28 mouse cellular contexts compared by ENCODE assay signal in the genomic region with DNA sequence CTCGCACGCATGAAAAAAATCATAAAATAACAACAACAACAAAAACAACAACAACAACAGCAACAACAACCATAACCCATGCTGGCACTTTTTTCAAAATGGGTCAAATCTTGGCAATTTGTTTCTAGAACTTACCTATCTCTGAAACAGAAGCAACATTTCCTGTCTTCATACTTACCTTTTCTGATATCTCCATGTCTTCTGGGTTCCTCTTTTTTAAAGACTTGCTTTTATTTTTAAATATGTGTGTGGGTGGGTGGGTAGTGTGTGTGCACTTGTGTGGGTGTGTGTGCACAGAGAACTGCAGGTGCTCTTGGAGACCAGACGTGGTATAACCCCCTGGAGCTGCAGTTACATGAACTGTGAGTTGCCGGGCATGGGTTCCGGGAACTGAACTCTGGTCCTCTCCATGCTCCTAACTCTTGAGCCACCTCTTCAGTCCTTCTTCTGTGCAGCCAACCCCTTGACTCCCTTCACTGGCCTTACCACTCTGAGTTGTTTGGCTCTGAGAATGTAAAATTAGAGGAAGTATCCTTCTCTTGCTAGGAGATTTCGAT. TPM values are rescaled to one million over a fixed set of nuclear protein-coding genes. Genes with fewer than 3 reads are reported as not detected.
DNase-seq lines count a peak whose midpoint lies in the region; ATAC-seq and TF ChIP-seq lines count a peak whose summit lies in the region.
"Had no signal": no experiment of that assay in that cellular context is flagged by ENCODE, and none has a peak within 500 bp of the region (broad histone marks: within the 10 kb centered on the region; RNA-seq: fewer than 3 reads in every experiment).

No protein-coding gene starts in this region.

- intact Hi-C loops in heart, postnatal 14 days (cut with DNase I) = no loop called here

- TF ChIP-seq POLR2A in thymus, adult 2 months (IDR thresholded peaks at IDR 0.05; ENCODE audit: control insufficient read depth, extremely low read depth, insufficient read depth, low read length, poor library complexity) = no peak

- 93% methylated on average over 6 of the region's 6 CpGs for WGBS in midbrain, embryonic 11.5 days
- 94% methylated on average over 6 of the region's 6 CpGs for WGBS in midbrain, embryonic 14.5 days
- WGBS in thymus, adult 2 months = 59% methylated on average over 6 of the region's 6 CpGs

- no peak overlapping the region for H3K9ac ChIP-seq in midbrain, embryonic 11.5 days (ENCODE audit: low read length)
- no peak overlapping the region for H3K9ac ChIP-seq in midbrain, embryonic 14.5 days (replicated peaks; ENCODE audit: low read length)
- H3K9ac ChIP-seq: embryonic facial prominence, embryonic 12.5 days; embryonic facial prominence, embryonic 15.5 days; forebrain, postnatal 0 days; hindbrain, embryonic 13.5 days had no signal

- no peaks in the 10 kb centered on the region; the same call in 1 of the 2 replicates for H3K9me3 ChIP-seq in midbrain, embryonic 11.5 days (ENCODE audit: control insufficient read depth, low read length)
- H3K9me3 ChIP-seq in midbrain, embryonic 14.5 days (ENCODE audit: control insufficient read depth, low read length) = no peaks in the 10 kb centered on the region
- H3K9me3 ChIP-seq: embryonic facial prominence, embryonic 12.5 days; embryonic facial prominence, embryonic 15.5 days; hindbrain, embryonic 13.5 days had no signal

- no peak overlapping the region for H3K4me3 ChIP-seq in midbrain, embryonic 11.5 days (ENCODE audit: low read depth, low read length)
- H3K4me3 ChIP-seq in midbrain, embryonic 14.5 days (replicated peaks; ENCODE audit: low read depth, low read length) = no peak overlapping the region
- H3K4me3 ChIP-seq in thymus, adult 2 months (ENCODE audit: control insufficient read depth, insufficient read depth, low read length) = no peak overlapping the region
- H3K4me3 ChIP-seq: embryonic facial prominence, embryonic 12.5 days; embryonic facial prominence, embryonic 15.5 days; gastrocnemius, adult 2 months; hindbrain, embryonic 10.5 days; hindbrain, embryonic 13.5 days had no signal

- TF ChIP-seq CTCF in thymus, adult 2 months (IDR thresholded peaks at IDR 0.05; ENCODE audit: borderline replicate concordance, control insufficient read depth, extremely low read depth, insufficient read depth, low read length, poor library complexity) = no peak

- no peak for ATAC-seq in midbrain, embryonic 11.5 days (ENCODE audit: low FRiP score)
- ATAC-seq in midbrain, embryonic 14.5 days (ENCODE audit: low FRiP score, low TSS enrichment) = no peak
- ATAC-seq: forebrain, embryonic 14.5 days; forebrain, postnatal 0 days; hindbrain, embryonic 16.5 days; Patski had no signal

- no peak overlapping the region for H3K27ac ChIP-seq in midbrain, embryonic 11.5 days (ENCODE audit: low read depth, low read length)
- H3K27ac ChIP-seq in midbrain, embryonic 14.5 days (replicated peaks; ENCODE audit: low read depth, low read length) = no peak overlapping the region
- peak overlapping the region; percentile 29 for H3K27ac ChIP-seq in thymus, adult 2 months (ENCODE audit: control insufficient read depth, insufficient read depth, low read length)
- H3K27ac ChIP-seq: embryonic facial prominence, embryonic 12.5 days; embryonic facial prominence, embryonic 15.5 days; gastrocnemius, adult 2 months; hindbrain, embryonic 10.5 days; hindbrain, embryonic 13.5 days had no signal

- DNase-seq in midbrain, embryonic 11.5 days (ENCODE audit: low spot score, missing footprints) = peak; percentile 10
- DNase-seq in midbrain, embryonic 14.5 days = no peak
- DNase-seq in thymus, adult 2 months = no peak
- no peak for DNase-seq in thymus, postnatal 14 days
- peak; percentile 31 for DNase-seq in splenic B cell, adult 2 months (ENCODE audit: low read depth, low spot score)
- no peak for DNase-seq in heart, postnatal 14 days
- DNase-seq: adrenal gland, adult 2 months; adrenal gland, postnatal 14 days; cerebellum, adult 11 months; cerebellum, adult 2 months; cerebellum, adult 9-11 months; cerebellum, postnatal 25 days; forebrain, postnatal 0 days; gastrocnemius, adult 2 months; gastrocnemius, postnatal 14 days; heart, adult 11 months; heart, postnatal 36 days had no signal

- H3K36me3 ChIP-seq in midbrain, embryonic 11.5 days (ENCODE audit: control insufficient read depth, insufficient read depth, low read length) = no peaks in the 10 kb centered on the region
- no peaks in the 10 kb centered on the region for H3K36me3 ChIP-seq in midbrain, embryonic 14.5 days (ENCODE audit: control insufficient read depth, insufficient read depth, low read length)
- no peaks in the 10 kb centered on the region for H3K36me3 ChIP-seq in thymus, adult 2 months (ENCODE audit: control insufficient read depth, insufficient read depth, low read length)
- H3K36me3 ChIP-seq in splenic B cell, adult 2 months (ENCODE audit: control insufficient read depth, insufficient read depth, low read length, poor library complexity, severe bottlenecking) = no peaks in the 10 kb centered on the region
- H3K36me3 ChIP-seq: embryonic facial prominence, embryonic 12.5 days; embryonic facial prominence, embryonic 15.5 days; hindbrain, embryonic 10.5 days; hindbrain, embryonic 13.5 days had no signal

- no peaks in the 10 kb centered on the region for H3K27me3 ChIP-seq in midbrain, embryonic 11.5 days (ENCODE audit: control insufficient read depth, insufficient read depth, low read length)
- H3K27me3 ChIP-seq in midbrain, embryonic 14.5 days (ENCODE audit: control insufficient read depth, insufficient read depth, low read length) = no peaks in the 10 kb centered on the region
- no peaks in the 10 kb centered on the region for H3K27me3 ChIP-seq in thymus, adult 2 months (ENCODE audit: control insufficient read depth, insufficient read depth, low read length)
- no peaks in the 10 kb centered on the region for H3K27me3 ChIP-seq in splenic B cell, adult 2 months (ENCODE audit: control insufficient read depth, insufficient read depth, low read length, poor library complexity, severe bottlenecking)
- H3K27me3 ChIP-seq: embryonic facial prominence, embryonic 12.5 days; embryonic facial prominence, embryonic 15.5 days; hindbrain, embryonic 13.5 days; Patski had no signal

- H3K4me1 ChIP-seq in midbrain, embryonic 11.5 days (ENCODE audit: control insufficient read depth, insufficient read depth, low read length) = no peaks in the 10 kb centered on the region
- no peaks in the 10 kb centered on the region for H3K4me1 ChIP-seq in midbrain, embryonic 14.5 days (ENCODE audit: control insufficient read depth, insufficient read depth, low read length)
- H3K4me1 ChIP-seq in thymus, adult 2 months (replicated peaks; ENCODE audit: control insufficient read depth, insufficient read depth, low read length) = peaks cover 2% of the 10 kb centered on the region; the same call in 1 of the 2 replicates
- H3K4me1 ChIP-seq: embryonic facial prominence, embryonic 12.5 days; embryonic facial prominence, embryonic 15.5 days; hindbrain, embryonic 13.5 days had no signal

- H3K4me2 ChIP-seq in midbrain, embryonic 11.5 days = no peak overlapping the region
- H3K4me2 ChIP-seq in midbrain, embryonic 14.5 days (ENCODE audit: low read length) = no peak overlapping the region
- H3K4me2 ChIP-seq: embryonic facial prominence, embryonic 12.5 days; embryonic facial prominence, embryonic 15.5 days; heart, embryonic 11.5 days; hindbrain, embryonic 13.5 days had no signal

RNA-seq across cellular contexts. Expression of a gene that starts 13.1 kb away (rescaled TPM):
- polyA plus RNA-seq in midbrain, embryonic 11.5 days (2014; fragmentation: Nextera tagmentation; extraction: Ambion mirVana) = 0.57 and 1.0 TPM in 2 replicates
- 2.6 and 3.4 TPM in 2 replicates for polyA plus RNA-seq in midbrain, embryonic 14.5 days (2014; fragmentation: Nextera tagmentation; extraction: Ambion mirVana)
- 1.1 TPM in 2 replicates for polyA plus RNA-seq in thymus, adult 2 months (2012; rRNA removed)
- under 1 TPM in 1 of 2 experiments, not detected in 1; 0.50 TPM for total RNA-seq in heart, postnatal 14 days (2021)
- total RNA-seq: adrenal gland, adult 2 months; adrenal gland, postnatal 14 days; adrenal gland, postnatal 4 days; gastrocnemius, adult 2 months; gastrocnemius, postnatal 14 days; heart, adult 8-10 months had no signal
- polyA plus RNA-seq: adrenal gland, adult 2 months; heart, embryonic 14.5 days; Patski had no signal

RNA-seq across cellular contexts. Expression of a gene that starts 24.4 kb away (rescaled TPM):
- polyA plus RNA-seq in midbrain, embryonic 11.5 days (2014; fragmentation: Nextera tagmentation; extraction: Ambion mirVana) = 3.0 and 3.1 TPM in 2 replicates
- polyA plus RNA-seq in midbrain, embryonic 14.5 days (2014; fragmentation: Nextera tagmentation; extraction: Ambion mirVana) = 0.91 and 1.2 TPM in 2 replicates
- polyA plus RNA-seq in thymus, adult 2 months (2012; rRNA removed) = 89.0 and 114 TPM in 2 replicates
- 1 to 10 TPM; 2.9 to 3.3 TPM for total RNA-seq in heart, postnatal 14 days (2021)

Comparison
In these comparisons a context has a peak if more than half of its experiments do, and no peak if none do; other contexts are left out.
1. DNase-seq: peak in midbrain, embryonic 11.5 days (single experiment) and splenic B cell, adult 2 months (single experiment); none in midbrain, embryonic 14.5 days (single experiment), thymus, adult 2 months (single experiment), thymus, postnatal 14 days (single experiment) and heart, postnatal 14 days (0 of 2).
2. RNA of a gene that starts 24.4 kb away (polyA plus RNA-seq): 89.0 to 114 TPM in thymus, adult 2 months; 3.0 to 3.1 TPM in midbrain, embryonic 11.5 days and 0.91 to 1.2 TPM in midbrain, embryonic 14.5 days; every median in the first group is over 10 times any median in the second.